Mouse (Mus musculus): ENCODE data around the gene Ctsf.
A peak's percentile ranks its signal among the peaks of the same experiment; 100 is the strongest.

DNA sequence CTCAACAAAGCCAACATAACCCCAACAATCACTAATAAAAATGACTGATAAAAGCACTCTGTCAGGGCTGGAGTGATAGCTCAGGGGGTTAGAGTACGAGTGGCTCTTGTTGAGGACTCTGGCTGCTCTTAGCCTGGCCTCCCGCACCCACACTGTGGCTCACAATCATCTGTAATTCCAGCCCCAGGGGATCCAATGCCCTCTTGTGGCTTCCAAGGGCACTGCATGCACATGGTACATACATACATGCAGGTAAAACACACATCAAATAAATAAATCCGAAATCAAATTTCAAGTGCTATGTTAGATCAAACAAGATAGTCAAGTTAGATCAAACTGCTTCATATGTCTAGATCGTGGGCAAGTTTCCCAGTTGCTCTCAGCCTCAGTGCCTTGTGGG lies 53.2 kb downstream of the Ctsf start:
- peak; percentile 39 for TF ChIP-seq CTCF (IDR thresholded peaks at IDR 0.05; ENCODE audit: extremely low read depth, insufficient read depth, low read length)
- TF ChIP-seq POLR2A (IDR thresholded peaks at IDR 0.05; ENCODE audit: extremely low read depth, insufficient read depth, low read length), result no peak

All from cortical plate, adult 2 months (tissue).